Mouse (Mus musculus) left cerebral cortex, postnatal 4 days (tissue): ENCODE measurements at regions not wholly inside any gene's neighbourhood (a gene's known extent, or its start where the extent isn't known, plus 50 kb on each side); places are given as distances from the start of the nearest gene placed in this dataset.

Experiments used
- DNase-seq: peaks from one replicate; pipeline ENCODE4 v3.0.0-alpha.2; 2022
- intact Hi-C: fragments of 180-260 bp; cut with DNase I; formaldehyde crosslinking; loops from one replicate; pipeline ENCODE4 v1.15.1; 2025

DNA sequence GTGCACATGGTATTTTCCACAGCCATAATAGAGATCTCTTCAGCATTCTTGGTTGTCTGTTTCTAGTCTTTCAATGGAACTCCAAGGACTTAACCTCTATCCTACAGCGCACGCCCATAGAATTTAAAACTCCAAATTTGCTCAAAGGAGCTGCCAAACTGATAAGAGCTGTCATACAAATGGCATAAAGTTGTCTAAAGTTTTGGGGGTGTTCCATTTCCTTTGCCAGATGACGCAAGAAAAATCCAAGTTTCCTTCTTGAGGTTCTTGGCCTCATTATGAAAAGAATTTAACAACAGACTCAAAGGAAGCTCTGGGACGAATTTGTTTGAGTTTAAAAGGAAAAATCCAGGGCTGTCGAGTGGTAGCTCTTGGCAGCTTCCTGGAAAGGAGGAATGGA, 246.6 kb downstream of the Cxcl12 start:
- intact Hi-C loops: no loop called here
- DNase-seq: no peak

DNA sequence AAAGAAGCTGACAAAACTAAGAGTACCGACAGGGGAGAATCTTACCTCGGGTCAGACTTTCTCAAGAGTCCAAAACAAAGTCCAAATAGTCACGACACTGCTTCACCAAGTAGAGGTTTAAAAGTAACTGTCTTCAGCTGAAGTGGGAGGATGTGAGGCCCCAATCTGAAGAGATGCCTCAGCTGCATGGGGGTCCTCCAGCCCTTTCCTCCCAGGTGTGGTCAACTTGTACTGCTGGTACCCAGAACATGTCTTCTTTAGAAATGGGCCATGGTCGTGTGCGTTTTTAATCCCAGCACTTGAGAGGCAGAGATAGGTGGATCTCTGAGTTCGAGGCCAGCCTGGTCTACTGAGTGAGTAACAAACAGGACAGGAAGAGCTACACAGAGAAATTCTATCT, 247.6 kb downstream of the Cxcl12 start:
- intact Hi-C loops: no loop called here
- no peak for DNase-seq

DNA sequence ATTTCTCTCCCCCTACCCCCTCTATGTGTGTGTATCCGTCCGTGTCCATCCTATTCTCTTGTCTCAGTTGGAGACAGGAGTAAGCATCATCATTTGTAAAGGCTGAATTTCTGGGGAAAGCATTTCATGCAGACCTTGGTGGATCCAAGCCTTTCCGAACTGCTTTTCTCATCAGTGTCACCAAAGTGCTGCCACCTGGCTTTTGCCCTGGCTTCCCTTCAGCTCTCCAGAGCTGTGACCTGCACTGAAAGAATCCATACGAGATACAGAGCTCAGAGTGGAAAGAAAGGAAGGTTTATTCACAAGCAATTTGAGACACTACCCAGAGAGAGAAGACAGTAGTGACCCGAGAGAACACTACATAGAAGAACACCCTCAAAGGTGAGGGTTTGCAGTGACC, 248.1 kb downstream of the Cxcl12 start:
- intact Hi-C loops: no loop called here
- no peak for DNase-seq

DNA sequence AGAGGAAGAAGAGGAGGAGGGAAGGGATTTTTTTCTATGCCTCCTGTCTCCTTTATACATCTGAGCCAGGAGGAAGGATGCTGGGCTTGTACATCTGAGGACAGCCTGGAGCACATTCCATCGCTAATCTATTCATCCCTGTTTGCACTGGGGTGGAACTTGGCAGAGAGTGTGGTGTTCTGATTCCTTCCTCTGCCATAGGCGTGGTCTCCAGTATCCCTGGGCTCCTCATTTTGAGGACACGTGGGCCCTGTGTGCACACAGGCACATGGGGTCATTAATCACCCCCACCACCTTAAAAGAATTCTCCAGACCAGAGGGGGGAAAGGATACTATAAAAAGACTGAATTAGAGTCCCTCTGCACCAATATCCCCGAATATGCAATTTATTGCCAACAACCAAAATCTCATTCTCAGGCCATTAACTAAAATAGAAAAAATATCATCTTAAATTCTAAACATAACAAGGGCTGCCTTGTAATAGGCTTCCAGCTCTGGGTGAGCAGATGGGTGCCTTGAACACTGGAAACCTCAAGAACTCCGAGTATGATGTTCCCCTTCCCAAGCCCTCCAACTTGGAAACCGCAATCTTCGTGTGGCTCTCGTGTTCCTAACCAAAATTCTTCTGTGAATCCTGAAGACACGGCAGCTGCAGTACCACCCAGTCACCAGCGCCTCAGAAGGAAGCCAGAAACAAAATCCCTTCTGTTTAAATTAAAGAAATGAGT, 254.7 kb downstream of the Cxcl12 start:
- DNase-seq: no peak

DNA sequence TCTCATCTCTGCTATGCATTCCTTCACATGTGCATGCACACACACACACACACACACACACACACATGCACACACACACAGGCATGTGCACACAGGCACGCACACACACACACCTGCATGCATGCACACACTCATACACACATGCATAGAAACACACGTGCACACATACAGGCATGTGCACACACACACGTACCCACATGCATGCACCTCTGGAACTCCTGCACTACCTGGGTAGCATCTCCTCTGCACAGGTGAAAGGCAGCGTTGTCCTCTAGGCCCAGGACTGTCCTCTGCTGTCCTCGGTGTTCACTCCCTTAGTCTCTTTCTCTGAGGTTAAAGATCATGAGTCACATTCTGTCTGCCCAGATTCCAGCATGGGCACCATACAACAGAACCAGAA, 258.0 kb downstream of the Cxcl12 start:
- DNase-seq: no peak
- intact Hi-C loops: no loop called here

More for the DNA sequence above, 254.7 kb downstream of the Cxcl12 start:
- intact Hi-C loops: no loop called here

DNA sequence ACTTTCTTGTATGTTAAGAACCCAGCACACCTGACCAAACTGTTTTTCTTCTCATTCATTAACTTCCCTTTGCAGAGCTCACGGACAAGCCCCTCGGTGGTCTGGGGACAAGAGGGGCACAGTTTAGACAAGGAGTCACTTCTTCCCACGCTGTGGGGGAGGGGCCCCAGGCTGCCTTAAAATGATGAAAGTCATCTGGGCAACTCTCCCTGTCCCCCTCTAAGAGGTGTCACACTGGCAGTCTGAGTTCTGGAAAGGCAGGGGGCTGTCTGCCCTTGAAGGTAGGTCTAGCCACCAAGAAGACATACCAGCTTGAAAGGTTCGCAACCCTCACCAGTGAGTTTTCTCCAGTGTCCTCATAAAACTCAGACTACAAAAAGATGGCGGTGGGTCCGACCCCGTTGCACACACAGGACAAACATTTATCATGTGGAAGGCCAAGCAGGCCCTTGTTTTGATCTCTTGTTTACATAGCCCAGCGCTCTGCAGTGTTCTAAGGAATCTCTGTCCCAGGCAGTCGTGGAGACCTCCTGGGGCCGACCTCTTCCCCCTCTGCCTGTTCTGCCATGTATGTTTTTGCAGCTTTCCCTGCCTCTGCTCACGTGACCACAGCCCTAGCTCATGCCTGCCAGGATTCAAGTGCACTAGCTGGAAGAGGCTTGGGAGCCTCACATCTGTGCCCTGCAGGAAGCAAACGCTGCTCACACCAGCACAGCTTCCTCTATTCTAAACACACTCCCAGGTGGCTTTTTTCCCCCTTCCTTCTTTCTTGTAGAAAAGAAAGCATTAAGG, 259.2 kb downstream of the Cxcl12 start:
- DNase-seq: peak; percentile 25

DNA sequence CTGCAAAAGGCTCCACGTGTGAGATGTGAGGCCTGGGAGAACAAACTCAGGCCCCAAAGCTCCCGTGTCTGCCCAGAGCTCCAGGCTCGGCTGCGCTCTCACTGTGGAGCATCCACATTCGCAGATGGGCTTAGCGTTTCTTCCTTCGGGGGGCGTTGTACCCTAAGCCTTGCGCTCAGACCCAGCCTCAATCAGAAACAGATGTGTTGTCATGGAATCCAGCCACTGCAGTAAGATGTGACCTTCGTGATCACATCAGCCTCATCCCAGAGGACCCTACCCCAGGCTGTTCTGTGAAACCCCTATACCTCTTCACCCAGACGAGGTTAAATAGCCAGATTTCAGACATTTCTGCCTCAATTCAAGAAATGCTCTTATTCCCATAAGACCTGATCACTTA, 260.1 kb downstream of the Cxcl12 start:
- intact Hi-C loops: no loop called here

More for the DNA sequence above, 259.2 kb downstream of the Cxcl12 start:
- intact Hi-C loops: no loop called here

DNA sequence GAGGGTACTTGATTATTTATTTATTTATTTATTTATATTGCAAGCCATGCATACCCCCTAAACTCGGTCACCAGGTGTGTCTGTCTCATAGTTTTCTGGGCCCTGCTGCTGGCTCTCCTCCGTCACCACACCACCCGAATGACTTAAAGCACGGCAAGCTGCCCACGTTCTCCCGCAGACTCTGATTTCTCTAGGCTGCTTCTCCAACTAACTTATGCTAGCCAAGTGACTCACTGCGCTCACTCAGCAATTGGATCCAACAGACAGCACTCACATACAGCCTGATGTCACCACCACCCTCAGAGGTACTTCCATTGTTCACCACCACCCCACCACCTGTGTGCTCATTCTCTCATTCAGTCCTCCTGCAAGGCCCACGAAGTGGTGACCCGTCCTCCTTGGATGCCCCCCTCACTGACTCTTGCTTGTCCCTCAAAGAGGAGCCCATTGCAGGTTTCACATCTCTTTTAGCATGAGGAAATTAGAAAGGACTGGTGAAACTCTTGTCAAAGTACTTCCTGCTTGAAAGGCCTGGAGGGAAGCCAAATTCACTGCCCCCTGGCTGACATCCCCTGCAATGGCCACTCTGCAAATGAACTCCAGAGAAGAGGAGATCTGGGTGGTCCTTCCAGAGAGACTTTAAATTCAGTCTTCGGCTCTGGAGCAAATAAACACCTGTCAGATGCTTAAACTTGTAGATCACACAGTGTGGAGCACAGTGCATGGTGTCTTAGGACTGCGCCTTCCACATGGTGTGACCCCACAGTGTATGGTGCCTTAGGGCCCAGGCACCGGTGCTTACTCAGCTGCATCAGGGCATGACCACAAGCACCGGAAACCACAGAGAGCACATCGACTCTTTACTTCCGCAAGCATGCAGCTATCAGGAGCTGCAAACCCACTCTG, 262.8 kb downstream of the Cxcl12 start:
- intact Hi-C loops: loop anchor here (10.0 kb wide), 1 partner anchor 256 kb away; no protein-coding TSS in a partner anchor
- DNase-seq: peak; percentile 52

More for the DNA sequence above, 260.1 kb downstream of the Cxcl12 start:
- DNase-seq: no peak

DNA sequence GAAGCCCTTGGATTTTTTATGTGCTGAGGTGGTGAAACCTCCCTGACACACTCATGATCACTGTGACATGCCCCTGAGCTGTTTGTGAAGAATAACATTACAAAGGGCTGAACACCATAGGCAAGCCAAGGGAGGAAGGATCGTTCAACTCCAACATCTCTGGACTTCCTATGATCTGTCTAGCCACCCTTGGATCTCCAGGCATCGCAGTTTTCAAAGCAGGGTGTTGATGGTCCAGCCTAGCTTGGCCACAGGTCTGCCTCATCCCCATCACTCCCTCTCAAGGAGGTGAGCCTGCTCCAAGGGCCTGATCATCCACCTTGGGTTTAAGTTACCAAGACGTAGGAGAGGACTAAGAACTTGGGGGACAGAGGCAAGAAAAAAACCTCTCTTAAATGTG, 268.5 kb downstream of the Cxcl12 start:
- intact Hi-C loops: loop anchor here (10.0 kb wide), 1 partner anchor 262 kb away; no protein-coding TSS in a partner anchor
- DNase-seq: no peak

DNA sequence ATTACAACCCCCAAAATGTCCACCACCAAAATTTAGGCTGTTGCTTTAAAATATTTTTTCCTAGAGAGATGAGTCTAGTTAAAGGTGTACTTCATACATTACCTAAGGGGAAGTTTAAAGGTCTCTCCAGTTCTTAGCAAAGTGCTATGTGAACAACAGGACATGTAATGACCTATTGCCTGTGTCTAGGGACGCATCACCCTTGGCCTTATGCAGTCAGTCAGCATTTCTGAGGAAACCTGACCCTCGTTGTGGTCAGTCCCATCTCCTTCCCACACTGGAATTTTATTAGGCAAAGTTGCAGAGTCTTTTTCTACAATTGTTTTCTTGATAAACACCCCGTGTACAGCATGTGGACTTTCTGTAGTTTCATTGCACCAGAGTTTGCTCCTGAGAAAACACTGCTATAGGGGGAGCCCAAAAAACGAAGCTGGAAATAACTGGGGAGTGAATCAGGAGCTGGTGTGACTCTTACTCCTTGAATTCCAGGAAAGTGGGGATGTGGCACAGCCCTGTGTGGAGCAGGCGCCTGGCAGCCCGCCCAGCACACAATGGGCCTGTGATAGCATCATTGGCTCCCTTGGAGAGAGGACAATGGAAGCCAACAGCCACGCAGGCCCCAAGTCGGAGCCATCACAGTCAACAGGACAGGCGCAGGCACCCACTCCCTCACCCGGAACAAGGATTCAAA, 269.2 kb downstream of the Cxcl12 start:
- peak; percentile 39 for DNase-seq
- intact Hi-C loops: loop anchor here (10.0 kb wide), 1 partner anchor 263 kb away; no protein-coding TSS in a partner anchor

DNA sequence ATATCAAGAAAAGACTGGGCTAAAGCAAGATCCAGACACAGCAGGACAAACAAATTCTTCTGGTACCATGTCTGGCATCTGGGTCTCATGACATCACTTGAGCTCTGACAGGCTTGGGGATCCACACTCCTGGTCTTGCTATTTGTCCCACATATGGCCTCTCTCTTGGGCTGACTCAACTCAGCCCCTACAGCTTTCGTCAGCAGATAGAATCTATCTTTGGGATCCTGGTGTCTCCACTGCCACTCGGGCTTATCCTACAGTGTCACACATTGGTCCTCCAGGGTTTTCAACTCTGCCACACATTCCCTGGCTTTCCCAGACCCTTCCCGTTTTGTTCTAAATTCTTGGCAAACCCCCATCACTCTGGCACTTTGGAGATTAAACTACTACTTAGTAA, 280.3 kb downstream of the Cxcl12 start:
- intact Hi-C loops: no loop called here
- DNase-seq: no peak

DNA sequence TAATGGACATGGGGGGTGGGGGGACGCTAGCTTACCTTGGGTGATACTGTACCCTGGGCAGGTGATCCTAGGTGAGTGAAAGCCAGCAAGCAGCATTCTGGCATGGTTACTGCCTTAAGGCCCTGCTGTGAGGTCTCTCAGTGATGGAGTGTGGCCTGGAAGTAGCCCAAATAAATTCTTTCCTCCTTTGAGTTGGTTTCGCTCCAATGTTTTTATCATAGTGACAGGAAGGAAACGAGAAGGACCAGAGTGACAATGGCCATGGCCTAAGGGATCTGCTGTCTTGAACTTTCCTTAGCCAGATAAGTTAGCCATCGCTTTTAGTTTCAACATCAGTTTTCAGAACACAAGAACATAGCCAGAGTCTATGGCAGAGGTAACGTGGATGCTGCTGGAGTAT, 282.7 kb downstream of the Cxcl12 start:
- DNase-seq: no peak
- intact Hi-C loops: no loop called here

DNA sequence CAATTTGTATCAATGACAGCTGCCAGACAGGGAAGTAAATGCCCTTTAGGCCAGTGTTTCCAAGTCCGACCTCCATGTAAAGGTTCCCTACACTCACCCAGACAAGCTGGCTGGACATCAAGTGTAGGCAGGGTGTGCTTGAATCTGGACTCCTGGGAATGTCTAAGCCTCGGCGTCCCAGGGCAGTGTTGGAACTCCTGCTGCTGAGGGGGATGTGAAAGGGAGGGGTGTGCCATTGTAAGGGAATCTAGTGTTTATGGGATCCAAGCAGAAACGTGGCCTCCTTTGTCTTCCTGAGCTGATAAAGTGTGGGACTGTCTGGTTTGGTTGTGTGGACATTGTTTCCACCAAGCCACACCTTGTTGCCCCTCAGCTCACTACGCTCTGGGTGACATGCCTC, 291.9 kb downstream of the Cxcl12 start:
- no peak for DNase-seq
- intact Hi-C loops: no loop called here

DNA sequence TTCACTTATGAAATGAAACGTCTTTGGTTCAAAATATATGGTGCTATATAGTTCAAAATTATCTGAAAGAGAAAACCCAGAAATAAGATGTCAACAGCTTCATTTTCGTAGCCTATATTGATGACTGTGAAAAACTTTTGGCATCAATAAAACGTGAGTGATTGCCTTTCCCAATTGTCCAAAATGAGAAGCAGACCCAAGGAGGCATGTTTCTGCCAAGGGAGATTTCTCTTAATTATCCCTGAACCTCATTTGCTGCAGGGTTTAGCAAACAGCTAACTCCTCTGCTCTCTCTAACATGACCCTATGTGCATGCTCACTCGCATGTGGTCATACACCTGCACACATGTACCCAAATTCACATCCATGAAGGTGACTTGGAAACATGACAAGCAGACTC, 296.8 kb downstream of the Cxcl12 start:
- no peak for DNase-seq
- intact Hi-C loops: no loop called here

DNA sequence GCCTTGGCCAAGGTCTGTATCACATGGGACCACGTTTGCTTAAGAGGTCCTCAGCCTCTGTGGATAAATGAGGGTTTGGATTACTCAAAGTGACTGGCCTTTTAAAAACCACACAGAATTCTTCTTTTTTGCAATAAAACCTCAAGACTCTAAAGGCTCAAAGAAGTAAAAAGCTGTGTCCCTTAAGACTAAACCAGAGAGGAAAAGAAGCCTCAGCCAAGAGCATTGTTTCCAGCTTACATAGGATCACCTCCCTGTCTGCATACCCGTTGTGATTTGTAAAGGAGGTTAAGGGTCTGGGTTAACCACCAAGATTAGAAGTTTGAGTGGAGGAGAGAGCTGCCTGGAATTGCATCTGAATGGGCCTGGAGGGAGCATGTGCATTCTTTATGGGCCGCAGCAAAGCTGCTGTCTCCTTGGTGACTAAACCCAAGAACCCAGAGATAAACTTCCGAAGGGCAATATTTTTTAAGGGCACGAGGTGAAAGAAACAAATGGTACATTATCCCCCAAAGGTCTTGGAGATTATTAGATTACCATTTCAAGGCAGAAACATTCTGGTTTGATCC, 297.4 kb downstream of the Cxcl12 start:
- intact Hi-C loops: no loop called here
- DNase-seq: no peak

DNA sequence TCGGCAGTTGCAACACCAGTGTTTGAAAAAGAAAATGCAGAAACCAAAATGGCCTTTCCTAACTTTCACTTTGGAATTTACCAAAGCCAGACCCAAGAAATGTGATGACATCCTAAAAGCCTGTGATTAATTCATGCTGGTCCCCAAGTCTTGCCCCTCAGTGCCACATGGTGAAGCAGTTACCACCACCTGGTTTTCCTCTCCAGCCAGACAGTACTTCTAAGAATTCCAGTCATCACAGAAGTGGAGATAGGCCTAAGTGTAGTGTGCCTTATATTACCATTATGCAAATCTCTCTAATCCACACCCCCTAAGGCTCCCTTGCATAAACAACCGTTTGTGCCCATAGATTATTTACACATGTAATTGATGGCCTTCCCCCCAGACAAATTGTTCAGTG, 311.0 kb downstream of the Cxcl12 start:
- DNase-seq: no peak
- intact Hi-C loops: no loop called here

DNA sequence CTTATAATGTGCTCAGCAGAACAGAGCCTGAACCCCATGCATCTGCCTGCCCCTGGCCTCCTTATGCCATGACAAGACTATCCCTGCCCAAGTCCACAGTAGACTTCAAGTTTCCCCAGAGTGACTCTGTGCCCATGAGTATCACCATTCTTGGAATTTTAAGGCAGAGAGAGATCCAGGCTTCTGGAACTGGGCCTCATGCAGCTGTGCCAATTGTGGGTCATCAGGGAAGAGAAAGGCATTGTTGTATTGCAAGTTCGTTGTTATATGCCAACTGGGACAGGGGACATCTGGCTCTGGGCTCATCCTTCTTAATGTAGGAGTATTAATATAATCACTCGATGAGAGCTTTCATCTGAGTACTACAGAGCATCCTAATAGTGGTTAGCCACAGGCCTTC, 312.1 kb downstream of the Cxcl12 start:
- no peak for DNase-seq
- intact Hi-C loops: no loop called here

DNA sequence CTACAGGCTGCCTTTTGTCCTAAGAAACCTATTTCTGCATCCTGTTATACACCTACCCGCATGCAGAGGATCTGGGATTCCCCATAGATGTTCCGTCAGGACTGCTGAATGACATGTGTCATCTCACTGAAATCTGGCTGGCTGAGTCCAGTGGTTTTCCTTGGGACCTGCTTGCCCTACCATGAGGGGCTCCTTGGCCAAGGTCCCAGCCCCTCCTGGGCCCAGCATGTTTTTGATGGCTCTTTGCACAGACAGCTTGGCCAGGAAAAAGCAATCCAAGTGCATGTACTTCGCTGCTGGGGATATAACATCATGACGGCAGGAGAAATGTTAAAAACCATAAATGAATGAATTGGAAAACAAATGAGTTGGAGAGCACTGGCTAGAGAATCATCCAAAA, 320.8 kb downstream of the Cxcl12 start:
- peak; percentile 54 for DNase-seq
- intact Hi-C loops: no loop called here

DNA sequence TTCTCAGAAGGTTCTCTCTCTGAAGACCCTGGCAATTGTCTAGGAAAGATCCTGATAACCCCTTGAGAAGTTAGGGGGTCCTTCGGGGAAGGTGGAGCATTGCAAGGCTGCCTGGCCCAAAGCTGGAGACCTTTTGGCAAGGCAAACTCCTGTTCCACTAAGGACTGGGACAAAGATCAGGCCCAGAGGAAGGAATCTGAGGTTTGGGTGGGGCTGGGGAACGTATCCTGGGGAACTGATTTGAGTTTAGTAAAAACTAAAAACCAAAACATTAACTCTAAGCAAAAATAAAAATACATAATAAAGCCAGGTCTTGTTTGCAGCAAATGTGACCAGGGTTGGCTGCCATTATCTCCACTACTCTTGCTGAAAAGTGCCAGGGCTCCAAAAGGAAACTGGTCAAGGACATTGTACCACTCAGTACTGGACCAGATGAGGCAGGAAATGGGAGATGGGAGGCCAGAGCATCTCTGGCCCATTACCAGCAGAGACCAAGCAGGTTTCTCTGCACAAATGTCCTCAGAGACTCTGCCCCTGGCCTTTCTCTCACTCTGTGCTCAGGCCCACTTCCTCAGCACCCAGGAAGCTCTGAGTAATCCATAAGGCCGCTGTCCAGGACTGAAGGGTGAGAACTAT, 321.5 kb downstream of the Cxcl12 start:
- intact Hi-C loops: no loop called here
- DNase-seq: no peak

DNA sequence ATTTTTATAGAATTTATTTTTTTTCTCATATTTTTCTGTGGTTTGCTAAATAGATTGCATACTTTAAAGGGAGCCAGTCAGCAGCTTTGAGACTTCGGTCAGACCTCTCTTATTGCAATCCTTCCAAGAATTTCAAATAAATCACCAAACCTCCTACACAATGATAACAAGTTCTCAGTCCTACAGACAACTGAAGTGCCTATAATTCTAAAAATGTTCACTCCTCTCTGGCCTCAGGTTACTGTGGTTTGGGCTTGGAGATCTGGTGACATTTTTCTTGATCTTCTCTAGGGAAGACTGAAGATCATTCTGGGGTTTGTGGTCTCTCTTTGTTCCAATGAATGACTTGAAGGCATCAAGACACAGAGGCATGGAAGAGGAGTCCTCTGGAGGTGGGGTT, 326.6 kb downstream of the Cxcl12 start:
- intact Hi-C loops: no loop called here
- no peak for DNase-seq
